Mouse (Mus musculus) myocyte (in vitro differentiated cells): ENCODE data around the gene Krt4. TPM values are rescaled to one million over a fixed set of nuclear protein-coding genes. Genes with fewer than 3 reads are reported as not detected.

Experiments
- H3K27me3 ChIP-seq: one replicate; pipeline ENCODE4 v1.6.1; 2011; ENCODE audit not compliant: control insufficient read depth, insufficient read depth, insufficient read length
- H3K36me3 ChIP-seq: one replicate; pipeline ENCODE4 v1.6.1; 2011; ENCODE audit not compliant: control insufficient read depth, insufficient read depth
- H3K4me2 ChIP-seq: one replicate; pipeline ENCODE4 v1.6.1; 2011; ENCODE audit warnings: low read depth, control low read depth
- H3K4me3 ChIP-seq: one replicate; pipeline ENCODE4 v1.5.1; 2011; ENCODE audit warnings: mild to moderate bottlenecking, control low read depth, moderate library complexity
- H3K79me2 ChIP-seq: one replicate; pipeline ENCODE4 v1.6.1; 2011; ENCODE audit not compliant: control insufficient read depth, insufficient read depth
- H3ac ChIP-seq: one replicate; pipeline ENCODE4 v1.6.1; 2011; ENCODE audit not compliant: control insufficient read depth, insufficient read length
- CEBPB ChIP-seq: IDR thresholded peaks from 2 replicates; pipeline ENCODE4 v1.6.1; 2011; ENCODE audit warnings: mild to moderate bottlenecking, moderate library complexity; ENCODE audit not compliant: poor library complexity, insufficient read depth, severe bottlenecking
- E2F4 ChIP-seq: IDR thresholded peaks from one replicate; pipeline ENCODE4 v1.6.1; 2011; ENCODE audit warnings: mild to moderate bottlenecking, control low read depth, moderate library complexity; ENCODE audit not compliant: insufficient read depth
- MAX ChIP-seq: IDR thresholded peaks from one replicate; pipeline ENCODE4 v1.6.1; 2011; ENCODE audit warnings: low read depth, mild to moderate bottlenecking, control low read depth
- MYOD1 ChIP-seq, 3 experiments: IDR thresholded peaks; one replicate each; pipeline ENCODE4 v1.6.1; 2011; ENCODE audit warnings: control low read depth in 2 of 3, low read depth in 2 of 3, mild to moderate bottlenecking in 2 of 3, moderate library complexity in 1 of 3; ENCODE audit not compliant: insufficient read length in 2 of 3, control insufficient read depth in 1 of 3
- MYOG ChIP-seq, 3 experiments: IDR thresholded peaks; one replicate each; pipeline ENCODE4 v1.6.1; 2011; ENCODE audit warnings: control low read depth in 2 of 3, low read depth in 2 of 3, mild to moderate bottlenecking in 2 of 3; ENCODE audit not compliant: insufficient read length in 2 of 3, control insufficient read depth in 1 of 3, insufficient read depth in 1 of 3
- POLR2A ChIP-seq: IDR thresholded peaks from one replicate; pipeline ENCODE4 v1.6.1; 2011; ENCODE audit warnings: low read depth, mild to moderate bottlenecking, control low read depth, moderate library complexity; ENCODE audit not compliant: insufficient read length
- POLR2AphosphoS2 ChIP-seq: IDR thresholded peaks from one replicate; pipeline ENCODE4 v1.6.1; 2011; ENCODE audit warnings: low read depth, control low read depth; ENCODE audit not compliant: insufficient read length
- REST ChIP-seq: IDR thresholded peaks from one replicate; pipeline ENCODE4 v1.6.1; 2011; ENCODE audit warnings: mild to moderate bottlenecking, control low read depth, moderate library complexity; ENCODE audit not compliant: insufficient read depth, insufficient read length
- SRF ChIP-seq: IDR thresholded peaks from one replicate; pipeline ENCODE4 v1.6.1; 2011; ENCODE audit warnings: low read depth; ENCODE audit not compliant: control insufficient read depth, insufficient read length
- TCF12 ChIP-seq: IDR thresholded peaks from one replicate; pipeline ENCODE4 v1.6.1; 2011; ENCODE audit warnings: mild to moderate bottlenecking, control low read depth; ENCODE audit not compliant: poor library complexity, insufficient read depth, severe bottlenecking
- TCF3 ChIP-seq: IDR thresholded peaks from one replicate; pipeline ENCODE4 v1.6.1; 2011; ENCODE audit warnings: low read depth, control low read depth; ENCODE audit not compliant: insufficient read length
- USF1 ChIP-seq: IDR thresholded peaks from one replicate; pipeline ENCODE4 v1.6.1; 2011; ENCODE audit warnings: low read depth, mild to moderate bottlenecking, control low read depth, moderate library complexity
- polyA plus RNA-seq: library from polyadenylated mRNA; unstranded; fragments of >200 nt; fragmentation: generic; extraction: Trizol; gene quantifications from one replicate; pipeline ENCODE4 v1.2.1, GENCODE M21; 2012; ENCODE audit warnings: missing spikeins

Krt4 gene
- polyA plus RNA-seq, 1 experiment = not detected

- Histone ChIP-seq H3K79me2 (no peaks in the 10 kb centered on the region), H3ac (no peak within 1 kb of the TSS), H3K4me3 (no peak within 1 kb of the TSS), H3K27me3 (peaks cover 32% of the 10 kb centered on the region), H3K4me2 (no peak within 1 kb of the TSS), H3K36me3 (no peaks in the 10 kb centered on the region)
- TF ChIP-seq SRF = no peak
- no peak for TF ChIP-seq REST
- no peak for TF ChIP-seq MAX
- no peak for TF ChIP-seq TCF12
- no peak for TF ChIP-seq POLR2A
- no peak for TF ChIP-seq E2F4
- TF ChIP-seq POLR2AphosphoS2 = no peak
Measured at GRCm38 (mm10) chr15:101940274-101940829, 15.8 kb upstream of the Krt4 start, which contains the start of gene Krt79. Gene Krt79, minus strand, starts transcription at chr15:101940324.

DNA sequence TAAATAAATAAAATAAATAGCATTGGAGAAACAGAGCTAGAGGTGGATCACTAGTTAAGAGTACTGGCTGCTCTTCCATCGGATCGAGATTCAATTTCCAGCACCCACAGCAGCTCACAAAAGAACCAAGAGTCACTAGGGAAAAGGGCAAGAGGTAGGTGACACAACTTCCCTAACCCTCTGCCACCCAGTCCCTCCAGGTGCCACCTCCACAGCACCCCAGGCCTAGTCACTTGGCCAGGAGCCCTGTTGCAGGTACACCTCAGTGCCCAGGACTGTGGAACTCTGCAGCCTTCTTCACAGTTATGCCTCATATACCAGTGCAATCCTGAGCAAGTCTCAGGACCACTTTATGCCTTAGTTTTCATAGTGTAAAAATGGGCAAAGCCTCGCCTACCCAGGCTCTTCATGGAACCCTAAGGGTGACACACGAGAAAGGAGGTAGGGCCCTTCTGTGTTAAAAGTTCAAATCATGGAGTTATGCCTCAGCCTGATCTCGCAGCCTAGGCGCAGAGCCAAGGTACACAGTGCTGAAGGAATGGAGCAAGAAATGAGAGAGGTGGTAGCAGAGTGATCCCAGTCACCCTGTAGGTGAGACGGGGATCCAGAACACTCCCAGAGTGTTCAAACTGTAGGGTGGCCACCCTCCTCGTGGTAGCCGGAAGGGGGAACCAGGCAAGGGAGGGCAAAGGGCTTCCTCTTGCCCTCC is 14.2 kb upstream of the Krt4 start:
- H3K4me2 ChIP-seq = no peak overlapping the region
- H3K4me3 ChIP-seq = no peak overlapping the region
- H3K79me2 ChIP-seq = no peaks in the 10 kb centered on the region
- no peak overlapping the region for H3ac ChIP-seq
- peaks cover 41% of the 10 kb centered on the region for H3K27me3 ChIP-seq
- H3K36me3 ChIP-seq = no peaks in the 10 kb centered on the region
- TF ChIP-seq REST = no peak
- no peak for TF ChIP-seq USF1
- TF ChIP-seq POLR2A = no peak
- no peak for TF ChIP-seq MYOG (IDR thresholded peaks at IDR 0.05; ENCODE audit: control insufficient read depth in 1 of 3, insufficient read depth in 1 of 3, insufficient read length in 2 of 3, low read depth in 2 of 3)
- TF ChIP-seq MAX = no peak
- no peak for TF ChIP-seq POLR2AphosphoS2
- TF ChIP-seq E2F4 = no peak
- no peak for TF ChIP-seq TCF3
- TF ChIP-seq TCF12 = no peak
- TF ChIP-seq SRF = no peak
- TF ChIP-seq MYOD1 (IDR thresholded peaks at IDR 0.05; ENCODE audit: control insufficient read depth in 1 of 3, insufficient read length in 2 of 3, low read depth in 2 of 3) = no peak
- TF ChIP-seq CEBPB = no peak

DNA sequence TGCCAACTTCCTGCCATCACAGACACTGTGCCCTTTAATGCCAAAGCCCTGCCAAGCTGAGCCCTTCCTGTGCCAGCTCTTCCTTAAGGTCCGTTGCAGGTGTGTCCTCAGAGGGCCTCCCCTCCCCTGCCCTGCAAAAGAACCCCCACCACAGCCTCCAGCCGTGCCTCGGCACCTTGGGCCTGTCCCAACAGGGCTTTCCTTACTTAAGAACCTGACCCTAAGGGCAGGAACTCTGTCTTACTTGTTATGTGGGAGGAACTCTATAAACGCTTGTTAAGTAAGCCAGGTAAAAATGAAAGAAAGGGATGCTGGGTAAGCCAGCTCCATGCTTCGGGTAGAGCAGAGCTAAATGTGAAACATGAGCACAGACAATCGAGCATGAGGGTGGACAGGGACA is 8.5 kb upstream of the Krt4 start:
- H3K36me3 ChIP-seq = no peaks in the 10 kb centered on the region
- no peaks in the 10 kb centered on the region for H3K79me2 ChIP-seq
- H3K4me3 ChIP-seq = no peak overlapping the region
- peaks cover 73% of the 10 kb centered on the region for H3K27me3 ChIP-seq
- no peak overlapping the region for H3K4me2 ChIP-seq
- TF ChIP-seq TCF12 (no peak), TCF3 (no peak), E2F4 (no peak), POLR2AphosphoS2 (no peak), MYOG (IDR thresholded peaks at IDR 0.05; ENCODE audit: control insufficient read depth in 1 of 3, insufficient read depth in 1 of 3, insufficient read length in 2 of 3, low read depth in 2 of 3) (no peak), USF1 (no peak), MAX (no peak), POLR2A (no peak), REST (no peak), CEBPB (no peak), MYOD1 (IDR thresholded peaks at IDR 0.05; ENCODE audit: control insufficient read depth in 1 of 3, insufficient read length in 2 of 3, low read depth in 2 of 3) (no peak), SRF (no peak)
- H3ac ChIP-seq = no peak overlapping the region

DNA sequence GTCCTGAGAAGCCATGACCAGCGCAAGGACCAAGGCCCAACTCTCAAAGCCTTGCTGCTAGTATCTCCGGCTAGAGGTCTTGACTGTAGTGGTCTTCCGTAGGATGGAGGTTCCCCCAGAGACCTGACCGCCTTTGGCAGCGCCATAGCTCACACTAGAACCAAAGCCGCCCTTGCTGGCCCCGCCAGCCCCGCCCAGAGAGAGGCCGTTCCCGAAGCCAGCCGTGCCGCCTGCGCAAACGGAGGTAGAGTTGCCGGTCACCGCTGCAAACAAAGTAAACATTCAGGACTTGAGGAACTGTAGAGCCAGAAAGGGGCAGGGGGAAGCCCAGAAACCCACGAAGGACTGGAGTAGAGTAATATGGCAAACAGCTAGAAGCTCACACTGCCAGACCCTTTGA is 5.1 kb upstream of the Krt4 start:
- TF ChIP-seq CEBPB = no peak
- Histone ChIP-seq H3K4me2 (no peak overlapping the region), H3K4me3 (no peak overlapping the region), H3ac (no peak overlapping the region), H3K27me3 (peaks cover 65% of the 10 kb centered on the region), H3K79me2 (no peaks in the 10 kb centered on the region), H3K36me3 (no peaks in the 10 kb centered on the region)

- Histone ChIP-seq H3K4me2 (no peak overlapping the region), H3K4me3 (no peak overlapping the region), H3K79me2 (no peaks in the 10 kb centered on the region), H3K36me3 (no peaks in the 10 kb centered on the region), H3K27me3 (peaks cover 63% of the 10 kb centered on the region), H3ac (no peak overlapping the region)
- TF ChIP-seq TCF12 = no peak
- no peak for TF ChIP-seq USF1
- TF ChIP-seq E2F4 = no peak
Measured at GRCm38 (mm10) chr15:101929087-101929486, 4.6 kb upstream of the Krt4 start.
